Mouse (Mus musculus) stomach, postnatal 0 days (tissue): ENCODE measurements around the gene Serac1. TPM values are rescaled to one million over a fixed set of nuclear protein-coding genes. Genes with fewer than 3 reads are reported as not detected.
A peak's percentile ranks its signal among the peaks of the same experiment; 100 is the strongest.

Experiments
- ATAC-seq: fragments of 200-750 bp; cut with Nextera tagmentation; 2 replicates; pipeline ENCODE4 v1.8.0; 2017; ENCODE audit not compliant: low FRiP score, low TSS enrichment
- DNase-seq: peaks from one replicate; pipeline ENCODE4 v3.0.0-alpha.2; 2016; ENCODE audit warnings: low spot score
- H3K27ac ChIP-seq: fragments of 300-500 bp; sonication (generic); replicated peaks from 2 replicates; pipeline ENCODE4 v1.5.1; 2014; ENCODE audit warnings: mild to moderate bottlenecking, control low read depth
- H3K27me3 ChIP-seq: fragments of 300-500 bp; sonication (generic); 2 replicates; pipeline ENCODE4 v1.6.1; 2014; ENCODE audit warnings: low read length; ENCODE audit not compliant: control insufficient read depth, insufficient read depth
- H3K36me3 ChIP-seq: fragments of 300-500 bp; sonication (generic); 2 replicates; pipeline ENCODE4 v1.6.1; 2014; ENCODE audit warnings: low read length, mixed read lengths; ENCODE audit not compliant: control insufficient read depth, insufficient read depth
- H3K4me1 ChIP-seq: fragments of 300-500 bp; sonication (generic); replicated peaks from 2 replicates; pipeline ENCODE4 v1.6.1; 2014; ENCODE audit warnings: antibody characterized with exemption; ENCODE audit not compliant: control insufficient read depth, insufficient read depth
- H3K4me2 ChIP-seq: fragments of 300-500 bp; sonication (generic); replicated peaks from 2 replicates; pipeline ENCODE4 v1.6.1; 2014; ENCODE audit warnings: low read depth, mild to moderate bottlenecking, control low read depth, moderate library complexity
- H3K4me3 ChIP-seq: fragments of 300-500 bp; sonication (generic); 2 replicates; pipeline ENCODE4 v1.5.1; 2014; ENCODE audit warnings: low read depth, low read length, control low read depth
- H3K9ac ChIP-seq: fragments of 300-500 bp; sonication (generic); 2 replicates; pipeline ENCODE4 v1.6.1; 2014; ENCODE audit warnings: mild to moderate bottlenecking, low read length, control low read depth, mixed read lengths
- H3K9me3 ChIP-seq: fragments of 300-500 bp; sonication (generic); 2 replicates; pipeline ENCODE4 v1.6.1; 2016; ENCODE audit warnings: low read length; ENCODE audit not compliant: control insufficient read depth
- CTCF ChIP-seq: IDR thresholded peaks from 2 replicates; pipeline ENCODE4 v1.5.1; 2016; ENCODE audit warnings: antibody characterized with exemption, low read depth, mild to moderate bottlenecking, moderate library complexity
- EP300 ChIP-seq: optimal IDR thresholded peaks from 2 replicates; pipeline ENCODE3; 2016; ENCODE audit warnings: antibody characterized with exemption
- WGBS: fragments of 180-500 bp; shearing (Covaris S2); extraction: QIAGEN DNeasy Blood & Tissue Kit; methylation state at CpG from one replicate; pipeline ENCODE4 v1.1.7; 2014; 5-methylcytosine and 5-hydroxymethylcytosine counted together
- polyA plus RNA-seq: library from polyadenylated mRNA; unstranded; fragments of >200 nt; fragmentation: Nextera tagmentation; extraction: Ambion mirVana; gene quantifications from 2 replicates; pipeline ENCODE4 v1.2.1, GENCODE M21; 2015

Gene Serac1
- polyA plus RNA-seq, 1 experiment from 2014 or later, result 1.4 TPM

- no peak for TF ChIP-seq EP300
- TF ChIP-seq CTCF, result no peak
- no peaks in the 10 kb centered on the region for H3K9me3 ChIP-seq
- peak overlapping the region; percentile 67 for H3K27ac ChIP-seq
- H3K9ac ChIP-seq, result no peak overlapping the region
- H3K27me3 ChIP-seq, result no peaks in the 10 kb centered on the region
- DNase-seq (peak; percentile 54), ATAC-seq (peak; percentile 48)
- no peak overlapping the region for H3K4me2 ChIP-seq
- WGBS, result 49% methylated on average over 9 of the region's 9 CpGs
- no peak overlapping the region for H3K4me3 ChIP-seq
- peaks cover 13% of the 10 kb centered on the region; the same call in 1 of the 2 replicates for H3K4me1 ChIP-seq
- peaks cover 4% of the 10 kb centered on the region; the same call in 1 of the 2 replicates for H3K36me3 ChIP-seq
These were observed 71.6 kb downstream of the Serac1 start for GRCm38 (mm10) chr17:6007902-6008301.

GRCm38 (mm10) chr17:6007101-6007780 is 72.3 kb downstream of the Serac1 start:
- H3K36me3 ChIP-seq, result peaks cover 4% of the 10 kb centered on the region; the same call in 1 of the 2 replicates
- TF ChIP-seq CTCF, result no peak
- no peak for TF ChIP-seq EP300
- 82% methylated on average over 5 of the region's 5 CpGs for WGBS
- H3K27ac ChIP-seq, result peak overlapping the region; percentile 67; the same call in 1 of the 2 replicates
- no peak overlapping the region for H3K4me2 ChIP-seq
- ATAC-seq (peak; percentile 27), DNase-seq (no peak)
- peaks cover 13% of the 10 kb centered on the region; the same call in 1 of the 2 replicates for H3K4me1 ChIP-seq
- H3K4me3 ChIP-seq, result no peak overlapping the region
- no peaks in the 10 kb centered on the region for H3K27me3 ChIP-seq
- H3K9ac ChIP-seq, result no peak overlapping the region
- no peaks in the 10 kb centered on the region for H3K9me3 ChIP-seq

GRCm38 (mm10) chr17:6005638-6006471 is 73.7 kb downstream of the Serac1 start:
- peak; percentile 34 for TF ChIP-seq EP300
- peak; percentile 50 for TF ChIP-seq CTCF
- Histone ChIP-seq H3K9me3 (no peaks in the 10 kb centered on the region), H3K27me3 (no peaks in the 10 kb centered on the region), H3K4me3 (no peak overlapping the region), H3K9ac (peak overlapping the region; percentile 28; the same call in 1 of the 2 replicates), H3K4me1 (peaks cover 13% of the 10 kb centered on the region), H3K36me3 (peaks cover 4% of the 10 kb centered on the region; the same call in 1 of the 2 replicates), H3K27ac (peak overlapping the region; percentile 95), H3K4me2 (no peak overlapping the region)
- ATAC-seq, result peak; percentile 77
- DNase-seq, result peak; percentile 73
- 7% methylated on average over 14 of the region's 14 CpGs for WGBS

GRCm38 (mm10) chr17:6005246-6005637 is 74.3 kb downstream of the Serac1 start:
- DNase-seq (peak; percentile 79), ATAC-seq (peak; percentile 66)
- Histone ChIP-seq H3K27me3 (no peaks in the 10 kb centered on the region), H3K9ac (peak overlapping the region; percentile 28; the same call in 1 of the 2 replicates), H3K4me3 (no peak overlapping the region), H3K4me1 (peaks cover 13% of the 10 kb centered on the region), H3K27ac (peak overlapping the region; percentile 95), H3K36me3 (peaks cover under 1% of the 10 kb centered on the region; the same call in 1 of the 2 replicates), H3K4me2 (no peak overlapping the region), H3K9me3 (no peaks in the 10 kb centered on the region)
- TF ChIP-seq EP300 (no peak), CTCF (no peak)
- 16% methylated on average over 13 of the region's 14 CpGs for WGBS

GRCm38 (mm10) chr17:6003661-6004060 is 75.9 kb downstream of the Serac1 start:
- H3K36me3 ChIP-seq, result no peaks in the 10 kb centered on the region; the same call in 1 of the 2 replicates
- H3K9me3 ChIP-seq, result no peaks in the 10 kb centered on the region
- H3K27me3 ChIP-seq, result no peaks in the 10 kb centered on the region
- TF ChIP-seq EP300, result no peak
- TF ChIP-seq CTCF, result no peak
- H3K4me2 ChIP-seq, result no peak overlapping the region
- ATAC-seq, result no peak
- DNase-seq, result no peak
- H3K9ac ChIP-seq, result no peak overlapping the region
- no peak overlapping the region for H3K27ac ChIP-seq
- 88% methylated on average over 6 of the region's 6 CpGs for WGBS
- no peak overlapping the region for H3K4me3 ChIP-seq
- peaks cover 13% of the 10 kb centered on the region for H3K4me1 ChIP-seq
